Mouse (Mus musculus) lung, postnatal 36 days (tissue): ENCODE results near the gene Olfr789.

ENCODE experiments used
- DNase-seq: peaks from one replicate; pipeline ENCODE4 v3.0.0; 2022; ENCODE audit warnings: mixed read lengths

Olfr789 gene

DNA sequence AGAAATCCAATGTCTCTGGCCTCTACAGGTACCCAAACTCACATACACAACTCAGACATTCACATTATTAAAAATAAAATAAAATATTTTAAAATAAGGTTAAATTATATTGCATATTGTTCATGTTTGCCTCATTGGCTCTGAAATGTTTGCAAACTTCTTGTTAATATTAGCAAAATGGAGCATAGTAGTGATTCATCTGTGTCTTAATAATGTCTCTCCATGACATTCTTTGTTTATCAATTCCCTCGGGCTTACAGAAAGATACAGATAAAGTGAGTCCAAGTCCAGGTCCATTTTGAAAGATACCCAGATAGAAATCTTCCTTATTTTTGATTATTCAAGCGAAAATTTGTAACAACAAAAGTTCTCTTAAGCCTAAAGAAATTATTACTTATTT lies at the start of gene Olfr789:
Gene Olfr789, plus strand, starts transcription at position 301 of the 400 bp plus-strand sequence.
- no peak for DNase-seq

DNA sequence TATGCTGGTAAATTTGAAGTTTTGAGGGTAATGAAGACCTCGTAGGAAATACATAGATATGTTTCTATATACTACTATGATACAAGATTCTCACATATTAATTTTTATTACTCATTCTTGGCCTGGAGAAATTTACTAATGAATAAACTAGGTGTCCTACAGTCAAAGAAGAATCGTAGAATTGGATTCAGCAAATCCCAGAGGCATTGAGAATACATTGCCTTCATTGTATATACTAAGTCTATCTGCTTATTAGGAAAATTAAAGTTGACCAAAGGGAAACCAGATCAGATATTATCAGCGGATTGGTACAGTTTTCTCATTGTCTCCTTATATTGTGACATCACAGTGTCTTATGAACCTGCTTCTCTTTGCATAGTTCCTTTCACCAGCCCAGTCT lies 23.0 kb upstream of the Olfr789 start, which contains the start of gene Olfr787:
Gene Olfr787, plus strand, starts transcription at position 301 of the 400 bp plus-strand sequence.
- DNase-seq, result no peak

DNA sequence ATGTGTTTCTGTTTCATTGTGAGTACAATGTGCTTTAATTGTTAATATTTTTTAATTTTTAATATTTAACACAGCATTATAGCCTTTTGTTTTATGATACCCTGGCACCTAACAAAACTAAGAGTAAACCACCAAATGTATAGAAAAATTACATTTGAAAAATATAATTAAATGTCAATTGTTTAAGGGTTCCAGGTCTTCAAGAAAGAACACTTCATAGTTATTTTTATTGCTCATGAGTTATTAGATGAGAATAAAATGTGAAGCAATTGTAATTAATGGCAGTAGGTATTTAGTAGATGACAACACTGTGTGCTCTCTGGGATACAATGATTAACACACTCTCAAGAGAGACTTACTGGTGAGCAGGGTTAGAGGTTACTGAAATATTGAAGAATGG lies 13.9 kb upstream of the Olfr789 start, which contains the start of gene Olfr788:
Gene Olfr788, plus strand, starts transcription at position 301 of the 400 bp plus-strand sequence.
- no peak for DNase-seq

DNA sequence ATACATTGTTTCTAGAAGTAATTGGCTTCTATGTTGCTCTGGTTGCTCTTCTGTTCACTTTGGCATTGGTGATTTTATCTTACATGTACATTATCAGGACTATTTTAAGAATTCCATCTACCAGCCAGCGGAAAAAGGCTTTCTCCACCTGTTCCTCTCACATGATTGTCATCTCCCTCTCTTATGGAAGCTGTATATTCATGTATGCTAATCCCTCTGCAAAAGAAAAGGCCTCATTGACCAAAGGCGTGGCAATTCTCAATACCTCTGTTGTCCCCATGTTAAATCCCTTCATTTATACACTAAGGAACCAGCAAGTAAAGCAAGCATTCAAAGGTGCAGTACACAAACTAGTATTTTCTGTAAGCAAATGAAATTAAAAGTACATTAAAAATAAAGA lies 11.3 kb upstream of the Olfr789 start:
- DNase-seq, result no peak

DNA sequence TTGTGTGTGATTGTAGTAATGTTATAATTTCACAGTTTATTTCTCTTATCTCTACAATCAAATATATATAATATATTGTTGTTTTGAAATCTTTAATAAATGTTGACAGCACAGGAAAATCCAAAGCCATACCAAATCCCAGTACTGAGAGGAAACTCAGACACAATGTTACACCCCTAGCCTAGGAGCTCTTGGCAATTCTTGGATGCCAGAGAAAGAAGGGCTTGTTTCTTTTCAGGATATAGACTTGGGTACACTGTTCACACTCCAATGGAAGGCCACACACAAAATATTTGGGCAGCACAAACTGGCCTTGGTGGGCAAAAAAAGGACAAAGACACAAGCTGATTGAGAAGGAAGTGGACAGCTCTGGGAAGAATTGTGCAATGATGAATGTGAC lies 10.8 kb upstream of the Olfr789 start:
- no peak for DNase-seq

DNA sequence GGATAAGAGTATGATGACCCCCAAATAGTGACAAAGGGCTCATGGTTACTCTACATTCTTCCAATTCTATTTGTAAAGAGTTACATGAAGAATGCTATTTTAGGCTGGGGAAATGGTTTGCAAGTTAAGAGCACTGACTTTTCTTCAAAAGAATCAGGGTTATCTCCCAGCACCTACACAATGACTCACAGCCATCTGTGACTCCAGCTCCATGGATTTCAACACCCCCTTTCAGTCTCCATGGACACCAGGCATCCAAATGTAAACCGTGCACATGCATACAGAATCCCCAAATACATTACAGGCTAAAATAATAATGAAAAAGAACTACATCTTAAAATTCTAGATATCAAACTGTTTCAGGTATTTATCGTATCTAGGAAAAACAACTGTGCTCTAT lies 5.5 kb downstream of the Olfr789 start:
- DNase-seq, result no peak

DNA sequence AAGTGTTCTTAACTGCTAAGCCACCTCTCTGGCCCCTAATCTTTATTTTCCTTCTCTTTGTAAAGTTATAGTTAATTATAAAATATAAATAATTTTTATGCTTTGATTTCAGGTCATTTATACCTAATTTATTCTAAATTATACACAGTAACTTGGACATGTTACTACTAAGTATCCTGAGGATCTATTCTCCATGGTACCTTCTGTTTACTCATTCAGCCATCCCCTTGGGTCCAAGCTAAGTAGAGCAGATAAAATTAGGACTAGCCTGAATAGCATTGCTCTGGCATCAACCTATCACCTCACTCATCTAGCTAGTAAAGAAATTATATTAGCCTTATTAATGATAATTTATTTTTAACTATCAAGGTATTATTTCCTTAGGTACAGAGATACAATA lies 13.6 kb downstream of the Olfr789 start, which contains the start of gene Olfr790:
Gene Olfr790, plus strand, starts transcription at position 301 of the 400 bp plus-strand sequence.
- no peak for DNase-seq

DNA sequence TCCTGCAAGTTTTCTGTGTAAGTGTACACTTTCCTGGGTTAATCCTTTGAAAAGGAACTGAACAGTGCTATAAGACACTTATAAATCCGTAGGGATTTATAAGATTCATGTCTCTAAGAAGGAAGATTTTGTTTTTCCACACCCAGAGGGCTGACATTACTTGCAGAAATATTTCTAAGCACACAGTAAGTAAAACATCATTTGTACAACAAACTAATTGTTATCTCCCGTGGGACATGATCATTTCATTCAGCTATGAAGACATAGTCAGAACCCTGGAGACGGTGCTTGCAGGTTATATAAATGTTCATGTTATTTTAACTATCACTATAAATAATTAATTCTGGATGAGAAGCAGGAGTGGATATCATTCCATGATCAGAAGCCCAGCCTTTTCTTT lies 36.9 kb downstream of the Olfr789 start, which contains the start of gene Olfr791:
Gene Olfr791, plus strand, starts transcription at position 301 of the 400 bp plus-strand sequence.
- no peak for DNase-seq

DNA sequence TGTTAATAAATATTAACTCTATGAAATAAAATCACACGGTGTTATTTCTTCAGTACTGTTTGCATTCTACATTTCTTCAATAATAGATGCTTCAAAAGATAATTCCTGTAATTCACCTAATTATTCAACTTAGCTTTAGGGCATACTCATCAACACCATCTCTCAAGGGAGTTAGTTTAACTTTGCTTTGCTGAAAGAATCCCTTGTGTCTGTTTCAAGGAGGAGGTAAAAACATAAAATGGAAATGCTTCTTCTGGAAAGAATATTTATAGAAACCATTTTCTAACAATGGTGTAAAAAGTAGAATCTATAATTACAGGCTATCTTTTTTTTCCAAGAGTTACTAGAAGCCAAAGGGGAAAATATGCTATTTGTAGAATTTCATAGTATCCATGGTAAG lies 54.3 kb downstream of the Olfr789 start, which contains the start of gene Olfr792:
Gene Olfr792, plus strand, starts transcription at position 301 of the 400 bp plus-strand sequence.
- DNase-seq, result no peak
